Mouse (Mus musculus) fat pad, adult 2 months (tissue): ENCODE measurements around the gene Fbxl18.
"Not testable (repeated sequence)": the region's sequence is repeated elsewhere in the genome, so short reads cannot be mapped to it uniquely, and the experiment has no call there.

Experiments used
- DNase-seq: peaks from one replicate; pipeline ENCODE4 v3.0.0-alpha.2; 2011; ENCODE audit warnings: low read depth, low spot score; ENCODE audit errors: extremely low read depth

Gene Fbxl18

GRCm38 (mm10) chr5:142900651-142901050 is 5.4 kb upstream of the Fbxl18 start:
- DNase-seq: no peak

- DNase-seq: no peak
Measured at GRCm38 (mm10) chr5:142899932-142900533, 4.8 kb upstream of the Fbxl18 start.

DNA sequence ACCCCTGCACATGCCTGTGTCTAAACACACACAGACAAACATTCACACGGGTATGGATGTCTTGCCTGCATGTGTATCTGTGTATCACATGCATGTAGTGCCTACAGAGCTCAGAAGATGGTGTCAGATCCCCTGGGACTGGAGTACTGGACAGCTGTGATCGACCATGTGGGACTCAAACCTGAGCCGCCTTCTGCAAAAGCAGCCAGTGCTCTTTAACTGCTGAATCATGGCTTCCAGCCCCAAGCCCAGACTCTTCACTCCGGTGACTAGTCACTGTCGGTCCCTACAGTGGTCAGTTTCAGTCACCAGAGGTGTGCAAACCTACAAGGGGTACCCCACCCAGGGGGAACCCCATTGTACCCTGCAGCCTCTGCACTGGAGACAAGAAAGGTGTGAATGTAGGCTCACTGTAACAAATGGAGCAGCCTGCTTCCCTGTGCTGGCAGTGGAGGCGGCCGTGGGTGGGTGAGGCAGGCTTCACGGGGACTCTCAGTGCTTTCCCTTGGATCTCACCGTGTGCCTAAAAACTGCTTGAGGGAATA is 3.9 kb upstream of the Fbxl18 start:
- no peak for DNase-seq

DNA sequence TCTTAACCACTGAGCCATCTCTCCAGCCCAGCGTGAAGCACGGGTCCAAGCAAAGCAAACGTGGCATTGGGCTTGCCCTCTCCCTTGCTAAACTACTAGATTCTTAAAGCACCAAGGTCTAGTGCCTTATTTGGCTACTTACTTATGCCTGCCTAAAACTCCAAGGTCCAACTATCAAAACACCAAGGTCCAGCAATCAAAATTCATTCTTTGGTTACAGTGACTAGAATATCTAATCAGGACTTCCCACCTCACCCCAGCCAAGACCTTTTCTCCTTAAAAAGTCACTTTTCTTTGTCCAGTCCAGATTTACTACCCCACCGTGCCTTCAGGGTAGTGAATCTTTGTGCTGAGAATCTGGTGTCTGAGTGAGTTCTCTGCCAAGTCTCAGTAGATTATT is 3.1 kb upstream of the Fbxl18 start:
- no peak for DNase-seq

GRCm38 (mm10) chr5:142897568-142898248 is 2.5 kb upstream of the Fbxl18 start:
- DNase-seq: no peak

GRCm38 (mm10) chr5:142896713-142897112 is 1.5 kb upstream of the Fbxl18 start:
- no peak for DNase-seq

DNA sequence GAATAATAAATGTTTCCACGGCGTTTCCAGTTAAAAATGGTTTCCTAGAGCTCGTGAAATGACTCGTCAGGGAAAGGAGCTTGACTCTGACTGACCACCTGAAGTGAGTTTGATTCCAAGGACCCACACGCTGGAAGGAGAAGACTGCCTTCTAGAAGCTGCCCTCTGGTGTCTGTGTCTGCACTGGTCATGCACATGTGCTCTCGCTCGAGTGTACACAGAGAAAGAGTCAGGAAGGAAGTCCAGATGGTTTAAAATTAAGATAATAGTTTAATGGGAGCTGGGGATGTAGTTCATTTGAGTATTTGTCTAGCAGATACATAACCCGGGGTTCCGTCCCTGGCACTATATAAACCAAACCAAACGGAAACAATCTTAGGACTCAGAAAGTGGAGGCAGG is 971 bp upstream of the Fbxl18 start:
- DNase-seq: no peak

GRCm38 (mm10) chr5:142891396-142891795 is 3.8 kb downstream of the Fbxl18 start:
- no peak for DNase-seq

GRCm38 (mm10) chr5:142887533-142887932 is 7.7 kb downstream of the Fbxl18 start:
- not testable (repeated sequence) for DNase-seq

GRCm38 (mm10) chr5:142886761-142887160 is 8.5 kb downstream of the Fbxl18 start:
- DNase-seq: no peak

DNA sequence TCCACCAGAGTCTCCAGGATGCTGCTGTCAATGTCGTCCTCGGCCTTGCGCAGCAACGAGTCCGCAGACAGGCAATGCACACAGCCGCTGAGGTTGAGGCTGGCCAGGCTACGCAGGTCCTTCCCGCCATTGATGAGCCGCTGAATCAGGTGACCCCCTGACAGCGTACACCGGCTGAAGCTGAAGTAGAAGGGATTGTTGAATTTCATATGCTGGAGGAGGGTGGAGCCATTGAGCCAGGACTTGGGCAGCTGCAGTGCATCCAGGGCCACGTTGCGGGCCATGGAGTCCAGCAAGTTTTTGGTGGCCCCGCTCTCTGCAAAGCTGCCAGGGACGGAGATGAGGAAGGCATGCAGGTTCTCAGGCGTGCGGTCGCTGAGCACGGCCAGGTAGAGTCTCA is 9.0 kb downstream of the Fbxl18 start:
- no peak for DNase-seq

- no peak for DNase-seq
Measured at GRCm38 (mm10) chr5:142882471-142882870, 12.8 kb downstream of the Fbxl18 start.

- DNase-seq: no peak
Measured at GRCm38 (mm10) chr5:142881936-142882335, 13.3 kb downstream of the Fbxl18 start.

DNA sequence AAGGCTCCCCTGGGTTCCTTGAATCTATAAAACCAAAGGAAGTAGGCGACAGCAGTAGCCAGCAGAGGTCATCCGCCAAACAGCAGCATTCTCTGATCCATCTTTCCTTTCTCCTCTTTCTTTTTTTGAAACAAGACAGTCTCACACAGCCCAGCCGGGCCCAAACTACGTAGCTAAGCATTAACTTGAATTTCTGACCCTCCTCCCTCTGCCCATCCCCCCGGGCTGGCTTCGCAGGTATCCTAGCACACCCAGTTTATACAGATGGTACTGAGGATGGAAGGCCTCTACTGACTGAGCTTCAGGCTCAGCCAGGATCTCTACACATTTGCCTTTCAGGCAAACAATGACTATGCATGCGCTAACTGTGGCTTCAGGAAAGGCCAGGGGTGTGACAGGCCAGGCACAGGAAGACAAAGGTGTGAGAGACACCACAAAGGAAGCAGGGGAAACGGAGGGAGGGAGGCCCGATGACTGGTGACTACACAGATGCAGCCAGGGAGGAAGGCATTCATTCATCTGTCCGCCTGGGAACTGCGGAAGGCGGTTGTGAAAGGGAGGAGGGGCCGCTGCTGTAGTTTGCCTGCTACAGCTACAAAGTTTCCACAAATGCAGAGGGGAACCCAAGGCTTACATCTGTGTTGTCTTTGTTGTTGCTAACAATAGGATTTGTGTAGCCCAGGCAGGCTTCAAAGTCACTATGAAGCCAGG is 14.3 kb downstream of the Fbxl18 start:
- DNase-seq: no peak

DNA sequence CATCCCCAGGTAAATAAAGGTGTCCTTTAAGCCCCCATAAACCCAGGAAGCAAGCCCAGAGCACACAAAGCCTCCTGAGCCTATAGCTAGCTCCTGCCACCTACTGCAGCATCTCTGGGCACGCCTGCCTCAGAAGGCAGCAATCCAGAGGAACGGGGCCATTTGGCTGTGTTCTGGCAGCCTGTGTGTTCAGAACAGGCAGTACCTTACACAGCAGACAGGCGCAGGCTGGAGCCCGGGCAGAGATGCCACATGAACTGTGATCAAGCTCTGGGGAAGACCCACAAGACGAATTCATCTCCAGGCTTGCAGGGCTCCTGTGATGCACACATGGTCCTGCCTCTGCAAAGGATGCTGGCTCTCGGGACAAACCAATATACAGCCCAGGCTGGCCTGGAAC is 15.0 kb downstream of the Fbxl18 start:
- DNase-seq: no peak

GRCm38 (mm10) chr5:142879318-142880175 is 15.7 kb downstream of the Fbxl18 start:
- DNase-seq: no peak

- no peak for DNase-seq
Measured at GRCm38 (mm10) chr5:142878570-142878969, 16.7 kb downstream of the Fbxl18 start.

DNA sequence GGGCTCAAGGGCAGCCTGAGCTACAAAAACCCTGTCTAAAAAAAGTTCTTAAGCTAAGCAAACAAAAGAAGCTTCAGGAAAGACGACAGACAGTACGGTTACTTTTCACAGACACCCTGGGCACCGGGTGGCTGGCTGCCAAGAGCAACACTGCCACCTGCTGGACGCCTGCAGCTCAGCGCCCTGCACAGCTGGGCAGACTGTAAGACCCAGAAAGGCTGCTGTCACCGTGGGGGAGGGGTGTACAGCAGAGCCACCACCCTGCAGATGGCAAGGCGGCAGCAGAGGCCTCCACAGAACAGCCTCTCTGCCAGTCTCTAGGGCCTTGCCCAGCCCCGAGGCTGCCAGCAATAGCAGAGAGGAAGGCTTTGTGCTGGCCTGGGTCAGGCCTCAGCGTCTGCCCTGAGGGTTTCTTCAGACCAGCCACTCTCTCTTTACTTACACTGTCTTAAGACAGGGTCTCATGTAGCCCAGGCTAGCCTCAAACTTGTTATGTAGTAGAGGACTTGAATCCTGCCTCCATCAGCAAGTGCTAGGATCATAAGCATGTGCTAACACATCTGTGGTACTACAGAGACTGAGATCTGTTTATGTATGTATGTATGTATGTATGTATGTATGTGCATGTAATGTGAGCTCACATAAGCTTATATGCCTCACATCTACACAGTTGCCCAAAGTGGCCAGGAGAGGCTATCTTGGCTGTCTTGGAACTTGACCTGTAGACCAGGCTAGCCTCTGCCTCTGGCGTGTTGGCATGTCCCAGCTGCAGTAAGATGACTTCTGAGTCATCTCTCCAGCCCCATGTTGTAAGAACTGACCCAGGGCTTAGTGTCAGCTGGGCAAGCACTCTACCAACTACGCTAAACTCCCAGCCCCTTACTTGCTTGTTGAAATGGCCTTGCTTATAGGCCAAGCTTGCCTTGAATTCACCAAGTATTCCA is 17.6 kb downstream of the Fbxl18 start:
- no peak for DNase-seq

DNA sequence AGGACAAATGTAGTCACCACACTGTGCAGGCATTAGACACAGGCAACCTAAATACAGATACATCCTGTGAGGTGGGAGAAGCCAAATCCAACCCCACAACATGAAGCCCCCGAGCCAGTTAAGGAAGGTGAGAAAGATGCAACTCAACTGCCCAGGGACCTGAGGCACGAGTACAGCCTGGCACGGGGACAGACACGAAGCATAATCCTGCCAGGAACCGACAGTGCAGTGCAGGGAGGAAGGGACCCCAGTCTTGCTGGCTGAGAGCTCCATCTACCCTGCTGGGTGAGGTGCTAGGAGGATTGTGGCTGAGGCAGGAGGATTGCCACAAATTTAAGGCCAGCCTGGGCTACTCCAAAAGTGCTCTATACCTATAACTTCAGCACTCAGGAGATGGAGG is 18.3 kb downstream of the Fbxl18 start:
- no peak for DNase-seq

- no peak for DNase-seq
Measured at GRCm38 (mm10) chr5:142875513-142875905, 19.7 kb downstream of the Fbxl18 start.
